Mouse (Mus musculus) CH12.LX (cell line): Measurements from ENCODE around the gene Olfr15. TPM values are rescaled to one million over a fixed set of nuclear protein-coding genes. Genes with fewer than 3 reads are reported as not detected.
A peak's percentile ranks its signal among the peaks of the same experiment; 100 is the strongest.

ENCODE experiments used
- DNase-seq: peaks from one replicate; pipeline ENCODE4 v3.0.0-alpha.2; 2013; ENCODE audit errors: extremely low read depth
- H3K27ac ChIP-seq: 2 replicates; pipeline ENCODE4 v1.5.1; 2012; ENCODE audit warnings: low read depth, mild to moderate bottlenecking, control low read depth, moderate library complexity; ENCODE audit not compliant: insufficient read depth
- H3K27me3 ChIP-seq: replicated peaks from 2 replicates; pipeline ENCODE3; 2012; ENCODE audit warnings: inconsistent platforms
- H3K36me3 ChIP-seq, 2 experiments: replicated peaks in 1 of 2; 2 replicates each; pipeline versions ENCODE3 to v1.6.1; 2012; ENCODE audit warnings: inconsistent platforms in 1 of 2, low read length in 1 of 2, mild to moderate bottlenecking in 1 of 2, mixed read lengths in 1 of 2, moderate library complexity in 1 of 2; ENCODE audit not compliant: control insufficient read depth in 1 of 2, insufficient read depth in 1 of 2
- H3K4me1 ChIP-seq, 2 experiments: 2 replicates each; pipeline ENCODE4 v1.6.1; 2012; ENCODE audit warnings: inconsistent platforms in 1 of 2, moderate library complexity in 1 of 2; ENCODE audit not compliant: insufficient read depth in 2 of 2, control insufficient read depth in 1 of 2
- H3K4me2 ChIP-seq: 2 replicates; pipeline ENCODE4 v1.6.1; 2012; ENCODE audit warnings: low read depth, mild to moderate bottlenecking, control low read depth; ENCODE audit not compliant: poor library complexity, insufficient read depth, severe bottlenecking
- H3K4me3 ChIP-seq, 3 experiments: fragments of 150-350 bp in 1 of 3; sonication (generic) in 1 of 3; replicated peaks in 1 of 3; 2 replicates each; pipeline versions ENCODE3 to v1.5.1; 2011 to 2012; ENCODE audit warnings: low read depth in 2 of 3, low read length in 2 of 3, mild to moderate bottlenecking in 2 of 3, moderate library complexity in 2 of 3, control low read depth in 1 of 3, improper control_type of control experiment in 1 of 3, inconsistent platforms in 1 of 3, mixed read lengths in 1 of 3; ENCODE audit not compliant: poor library complexity in 1 of 3
- H3K79me2 ChIP-seq: replicated peaks from 2 replicates; pipeline ENCODE4 v1.6.1; 2012; ENCODE audit warnings: mild to moderate bottlenecking, moderate library complexity; ENCODE audit not compliant: control insufficient read depth, poor library complexity, insufficient read depth, severe bottlenecking; ENCODE audit errors: extremely low read depth
- H3K9ac ChIP-seq: 2 replicates; pipeline ENCODE4 v1.6.1; 2012; ENCODE audit warnings: low read depth, mild to moderate bottlenecking, control low read depth, moderate library complexity; ENCODE audit not compliant: insufficient read depth
- H3K9me3 ChIP-seq: replicated peaks from 2 replicates; pipeline ENCODE3; 2012; ENCODE audit warnings: low read length, inconsistent platforms, mixed read lengths
- BHLHE40 ChIP-seq: IDR thresholded peaks from 2 replicates; pipeline ENCODE4 v1.6.1; 2011; ENCODE audit warnings: mild to moderate bottlenecking, low read depth, low read length, improper control_type of control experiment
- CHD1 ChIP-seq: IDR thresholded peaks from 2 replicates; pipeline ENCODE4 v1.6.1; 2012; ENCODE audit warnings: low read depth, low read length, improper control_type of control experiment, inconsistent platforms
- CTCF ChIP-seq, 2 experiments: IDR thresholded peaks in 1 of 2; conservative IDR thresholded peaks in 1 of 2; 2 replicates each; pipeline ENCODE4 v1.5.1; 2011 to 2012; ENCODE audit warnings: low read depth in 2 of 2, low read length in 2 of 2, improper control_type of control experiment in 1 of 2, inconsistent platforms in 1 of 2, mild to moderate bottlenecking in 1 of 2, moderate library complexity in 1 of 2
- E2F4 ChIP-seq: IDR thresholded peaks from 2 replicates; pipeline ENCODE4 v1.6.1; 2011; ENCODE audit warnings: low read depth, low read length, improper control_type of control experiment; ENCODE audit not compliant: insufficient replicate concordance
- ELF1 ChIP-seq: IDR thresholded peaks from 2 replicates; pipeline ENCODE4 v1.6.1; 2014; ENCODE audit warnings: low read depth, mild to moderate bottlenecking, inconsistent platforms, low read length, improper control_type of control experiment
- EP300 ChIP-seq: IDR thresholded peaks from 2 replicates; pipeline ENCODE4 v1.6.1; 2011; ENCODE audit warnings: low read length, improper control_type of control experiment
- ETS1 ChIP-seq: conservative IDR thresholded peaks from 2 replicates; pipeline ENCODE4 v1.6.1; 2012; ENCODE audit warnings: low read depth, mild to moderate bottlenecking, inconsistent platforms, low read length, improper control_type of control experiment, moderate library complexity
- GABPA ChIP-seq: IDR thresholded peaks from 2 replicates; pipeline ENCODE4 v1.6.1; 2012; ENCODE audit warnings: low read depth, low read length, improper control_type of control experiment, inconsistent platforms; ENCODE audit not compliant: insufficient replicate concordance
- IRF4 ChIP-seq: IDR thresholded peaks from 2 replicates; pipeline ENCODE4 v1.6.1; 2014; ENCODE audit warnings: low read depth, mild to moderate bottlenecking, inconsistent platforms, low read length, improper control_type of control experiment
- JUN ChIP-seq: IDR thresholded peaks from 2 replicates; pipeline ENCODE4 v1.6.1; 2011; ENCODE audit warnings: low read depth, mild to moderate bottlenecking, low read length, improper control_type of control experiment, moderate library complexity; ENCODE audit not compliant: insufficient read depth
- KAT2A ChIP-seq: IDR thresholded peaks from 2 replicates; pipeline ENCODE4 v1.6.1; 2012; ENCODE audit warnings: low read length, improper control_type of control experiment, inconsistent platforms; ENCODE audit not compliant: insufficient replicate concordance
- MAFK ChIP-seq: IDR thresholded peaks from 2 replicates; pipeline ENCODE4 v1.6.1; 2011; ENCODE audit warnings: low read length, improper control_type of control experiment; ENCODE audit not compliant: insufficient replicate concordance
- MAX ChIP-seq: IDR thresholded peaks from 2 replicates; pipeline ENCODE4 v1.6.1; 2011; ENCODE audit warnings: low read length, improper control_type of control experiment
- MAZ ChIP-seq: IDR thresholded peaks from 2 replicates; pipeline ENCODE4 v1.6.1; 2012; ENCODE audit warnings: low read depth, mild to moderate bottlenecking, inconsistent platforms, low read length, improper control_type of control experiment, moderate library complexity
- MXI1 ChIP-seq: IDR thresholded peaks from 2 replicates; pipeline ENCODE4 v1.6.1; 2011; ENCODE audit warnings: mild to moderate bottlenecking, low read depth, low read length, improper control_type of control experiment
- MYC ChIP-seq: IDR thresholded peaks from 2 replicates; pipeline ENCODE4 v1.6.1; 2011; ENCODE audit warnings: low read depth, mild to moderate bottlenecking, improper control_type of control experiment, low read length
- NELFE ChIP-seq: IDR thresholded peaks from 2 replicates; pipeline ENCODE4 v1.6.1; 2011; ENCODE audit warnings: low read depth, low read length, improper control_type of control experiment
- NRF1 ChIP-seq: IDR thresholded peaks from 2 replicates; pipeline ENCODE4 v1.6.1; 2014; ENCODE audit warnings: low read depth, mild to moderate bottlenecking, inconsistent platforms, low read length, improper control_type of control experiment, moderate library complexity
- POLR2A ChIP-seq: IDR thresholded peaks from 2 replicates; pipeline ENCODE4 v1.6.1; 2011; ENCODE audit warnings: low read depth, mild to moderate bottlenecking, improper control_type of control experiment, low read length
- POLR2AphosphoS2 ChIP-seq: IDR thresholded peaks from 2 replicates; pipeline ENCODE4 v1.6.1; 2011; ENCODE audit warnings: low read depth, low read length, improper control_type of control experiment
- RAD21 ChIP-seq: IDR thresholded peaks from 2 replicates; pipeline ENCODE4 v1.6.1; 2011; ENCODE audit warnings: low read depth, mild to moderate bottlenecking, low read length, improper control_type of control experiment, moderate library complexity
- RCOR1 ChIP-seq: conservative IDR thresholded peaks from 2 replicates; pipeline ENCODE4 v1.6.1; 2012; ENCODE audit warnings: low read depth, mild to moderate bottlenecking, inconsistent platforms, low read length, improper control_type of control experiment
- SIN3A ChIP-seq: IDR thresholded peaks from 2 replicates; pipeline ENCODE4 v1.6.1; 2012; ENCODE audit warnings: low read length, improper control_type of control experiment, inconsistent platforms
- SMC3 ChIP-seq: IDR thresholded peaks from 2 replicates; pipeline ENCODE4 v1.6.1; 2011; ENCODE audit warnings: low read depth, low read length, improper control_type of control experiment
- TBP ChIP-seq: conservative IDR thresholded peaks from 2 replicates; pipeline ENCODE4 v1.6.1; 2011; ENCODE audit warnings: low read depth, low read length, improper control_type of control experiment
- TCF12 ChIP-seq: IDR thresholded peaks from 2 replicates; pipeline ENCODE4 v1.6.1; 2014; ENCODE audit warnings: low read depth, mild to moderate bottlenecking, inconsistent platforms, low read length, improper control_type of control experiment
- USF1 ChIP-seq: IDR thresholded peaks from 2 replicates; pipeline ENCODE4 v1.6.1; 2014; ENCODE audit warnings: low read depth, mild to moderate bottlenecking, inconsistent platforms, low read length, improper control_type of control experiment
- USF2 ChIP-seq: conservative IDR thresholded peaks from 2 replicates; pipeline ENCODE4 v1.6.1; 2011; ENCODE audit warnings: low read depth, low read length, improper control_type of control experiment
- ZC3H11A ChIP-seq: IDR thresholded peaks from 2 replicates; pipeline ENCODE4 v1.6.1; 2012; ENCODE audit warnings: low read depth, mild to moderate bottlenecking, inconsistent platforms, low read length, improper control_type of control experiment
- ZMIZ1 ChIP-seq: IDR thresholded peaks from 2 replicates; pipeline ENCODE4 v1.6.1; 2012; ENCODE audit warnings: low read depth, mild to moderate bottlenecking, inconsistent platforms, low read length, improper control_type of control experiment
- ZNF384 ChIP-seq: IDR thresholded peaks from 2 replicates; pipeline ENCODE4 v1.6.1; 2012; ENCODE audit warnings: low read depth, low read length, improper control_type of control experiment, inconsistent platforms
- dilution Hi-C: fragments of 300-500 bp; cut with MboI; formaldehyde crosslinking; loops from 2 replicates; pipeline ENCODE4 v1.14.3; 2020; ENCODE audit warnings: low sequenced_read_pairs; ENCODE audit not compliant: extremely low pct_unique_long_range_greater_than_20kb, extremely low pct_ligation_motif_present
- in situ Hi-C: fragments of 300-500 bp; cut with MboI; formaldehyde crosslinking; loops from 3 replicates; pipeline ENCODE4 v1.14.3; 2019; ENCODE audit warnings: low sequenced_read_pairs, low pct_ligation_motif_present, low pct_unique_long_range_greater_than_20kb, mixed read lengths
- polyA plus RNA-seq: library from polyadenylated mRNA; unstranded; fragments of >175 nt; gene quantifications from 2 replicates; pipeline ENCODE4 v1.2.1, GENCODE M21; 2012; ENCODE audit warnings: low read depth; ENCODE audit not compliant: insufficient read length
- total RNA-seq, 2 experiments: library from RNA; depleted of rRNA; stranded (reverse); fragments of 300-350 nt in 1 of 2; fragments of >200 nt in 1 of 2; gene quantifications; 2 replicates each; pipeline ENCODE4 v1.2.3; 2012 to 2014

Olfr15 gene
- total and polyA plus RNA-seq, 3 experiments = not detected

DNA sequence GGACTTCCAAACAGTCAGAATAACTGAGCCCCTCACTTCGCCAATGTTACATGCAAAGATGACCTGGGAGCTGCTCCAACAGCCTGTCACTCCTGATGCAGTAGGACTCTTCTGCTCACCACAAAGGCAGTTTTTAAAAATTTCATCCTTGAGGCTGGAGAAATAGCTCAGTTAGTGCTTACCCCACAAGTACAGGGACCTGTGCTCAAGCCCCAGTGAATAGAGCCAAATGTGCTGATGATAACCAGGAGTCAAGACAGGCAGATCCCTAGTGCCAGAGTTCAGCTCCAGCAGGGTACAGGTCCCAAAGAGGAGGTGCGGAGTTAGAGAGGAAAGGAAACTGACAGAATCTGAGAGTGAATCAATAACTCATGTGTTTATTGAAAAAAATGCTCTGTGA, 4.8 kb downstream of the Olfr15 start:
- Histone ChIP-seq H3K9me3 (no peaks in the 10 kb centered on the region), H3K4me2 (no peak overlapping the region)
- DNase-seq = no peak

GRCm38 (mm10) chr16:3839157-3839885, 8.6 kb downstream of the Olfr15 start:
- H3K79me2 ChIP-seq = no peaks in the 10 kb centered on the region
- no peak overlapping the region for H3K9ac ChIP-seq
- H3K36me3 ChIP-seq = no peaks in the 10 kb centered on the region
- no peaks in the 10 kb centered on the region for H3K9me3 ChIP-seq
- H3K4me1 ChIP-seq = peaks cover 3 to 7% of the 10 kb centered on the region in 2 experiments; a peak in 2 of 4 replicates
- H3K27me3 ChIP-seq = no peaks in the 10 kb centered on the region
- dilution Hi-C loops = no loop called here
- H3K4me3 ChIP-seq = no peak overlapping the region
- peak; percentile 38 for DNase-seq
- no peak overlapping the region for H3K4me2 ChIP-seq
- in situ Hi-C loops = loop anchor here (5.0 to 25.0 kb wide), 2 partner anchors 223 to 448 kb away; no protein-coding TSS in a partner anchor
- H3K27ac ChIP-seq = no peak overlapping the region
- TF ChIP-seq ELF1 (no peak), USF1 (no peak), MAZ (no peak), POLR2AphosphoS2 (no peak), MXI1 (no peak), BHLHE40 (no peak), USF2 (no peak), IRF4 (no peak), CHD1 (no peak), POLR2A (no peak), GABPA (no peak), ZC3H11A (peak; percentile 40; the same call in 1 of the 2 replicates), MAFK (no peak), TCF12 (no peak), KAT2A (no peak), E2F4 (no peak), RAD21 (peak; percentile 98), SIN3A (no peak), MAX (0 out of 2 replicates have a peak, but pooled peaks have one; percentile 35), JUN (no peak), TBP (no peak), RCOR1 (no peak), MYC (no peak), NRF1 (peak; percentile 50; the same call in 1 of the 2 replicates), CTCF (conservative IDR thresholded peaks at IDR 0.05 in 1 of 2, IDR thresholded peaks at IDR 0.05 in 1 of 2; ENCODE audit: low read depth in 2 of 2, low read length in 2 of 2) (peak; percentile 12 to 90; a peak in 2 of 4 replicates), ZNF384 (no peak), EP300 (no peak), NELFE (peak; percentile 44; the same call in 1 of the 2 replicates), ZMIZ1 (no peak)

More for the DNA sequence above, 4.8 kb downstream of the Olfr15 start:
- Histone ChIP-seq H3K9ac (no peak overlapping the region), H3K4me1 (peaks cover 0 to 3% of the 10 kb centered on the region in 2 experiments; a peak in 1 of 4 replicates), H3K27me3 (no peaks in the 10 kb centered on the region), H3K27ac (no peak overlapping the region), H3K36me3 (no peaks in the 10 kb centered on the region), H3K79me2 (no peaks in the 10 kb centered on the region), H3K4me3 (no peak overlapping the region)
- dilution Hi-C loops = no loop called here
- in situ Hi-C loops = loop anchor here (5.0 to 25.0 kb wide), 2 partner anchors 227 to 452 kb away; no protein-coding TSS in a partner anchor
- no peak for TF ChIP-seq IRF4
- TF ChIP-seq SMC3 = no peak
- TF ChIP-seq POLR2AphosphoS2 = no peak
- no peak for TF ChIP-seq NRF1
- no peak for TF ChIP-seq GABPA
- TF ChIP-seq POLR2A = no peak
- no peak for TF ChIP-seq ETS1
- TF ChIP-seq MXI1 = no peak
- TF ChIP-seq MAX = no peak
